Mouse (Mus musculus) testis, postnatal 10 days (tissue): ENCODE data around the gene Hsd11b2.
"Not testable (repeated sequence)": the region's sequence is repeated elsewhere in the genome, so short reads cannot be mapped to it uniquely, and the experiment has no call there.

ENCODE experiments used
- DNase-seq: peaks from one replicate; pipeline ENCODE4 v3.0.0; 2021; ENCODE audit warnings: low spot score

The Hsd11b2 gene

DNA sequence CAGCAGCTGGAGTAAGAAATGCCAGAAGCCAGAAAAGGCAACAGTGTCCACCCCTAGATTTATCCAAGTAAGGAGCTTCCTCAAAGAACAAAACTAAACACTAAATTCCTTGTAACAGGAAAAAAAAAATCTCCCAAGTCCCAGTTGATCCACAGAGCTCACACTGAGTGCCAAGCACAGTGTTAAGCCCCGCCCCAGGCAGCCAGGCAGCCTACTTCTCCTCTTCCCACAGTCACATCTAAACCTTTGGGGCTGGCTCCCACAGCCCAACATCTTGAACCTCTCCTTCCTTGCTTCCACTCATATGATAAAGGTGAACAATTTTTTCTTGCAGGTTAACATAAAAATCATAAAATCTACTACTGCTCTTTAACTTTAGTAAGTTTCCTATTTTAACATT is 45.3 kb downstream of the Hsd11b2 start:
- DNase-seq = no peak

DNA sequence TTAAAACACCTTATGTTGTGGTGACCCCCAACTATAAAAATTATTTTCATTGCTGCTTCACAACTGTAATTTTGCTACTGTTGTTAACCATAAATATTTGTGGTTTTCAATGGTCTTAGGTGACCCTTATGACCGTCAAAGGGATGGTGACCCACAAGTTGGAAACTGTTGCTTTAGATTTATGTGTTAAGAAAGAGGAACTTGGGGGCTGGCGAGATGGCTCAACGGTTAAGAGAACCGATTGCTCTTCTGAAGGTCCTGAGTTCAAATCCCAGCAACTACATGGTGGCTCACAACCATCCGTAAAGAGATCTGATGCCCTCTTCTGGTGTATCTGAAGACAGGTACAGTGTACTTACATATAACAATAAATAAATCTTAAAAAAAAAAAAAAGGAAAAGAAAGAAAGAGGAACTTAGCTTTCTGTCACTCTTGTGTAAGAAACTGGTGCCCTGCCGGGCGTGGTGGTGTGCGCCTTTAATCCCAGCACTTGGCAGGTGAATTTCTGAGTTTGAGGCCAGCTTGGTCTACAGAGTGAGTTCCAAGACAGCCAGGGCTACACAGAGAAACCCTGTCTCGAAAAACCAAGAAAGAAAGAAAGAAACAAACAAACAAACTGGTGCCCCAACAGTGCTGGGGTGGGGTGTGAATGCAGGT is 46.1 kb downstream of the Hsd11b2 start:
- not testable (repeated sequence) for DNase-seq

DNA sequence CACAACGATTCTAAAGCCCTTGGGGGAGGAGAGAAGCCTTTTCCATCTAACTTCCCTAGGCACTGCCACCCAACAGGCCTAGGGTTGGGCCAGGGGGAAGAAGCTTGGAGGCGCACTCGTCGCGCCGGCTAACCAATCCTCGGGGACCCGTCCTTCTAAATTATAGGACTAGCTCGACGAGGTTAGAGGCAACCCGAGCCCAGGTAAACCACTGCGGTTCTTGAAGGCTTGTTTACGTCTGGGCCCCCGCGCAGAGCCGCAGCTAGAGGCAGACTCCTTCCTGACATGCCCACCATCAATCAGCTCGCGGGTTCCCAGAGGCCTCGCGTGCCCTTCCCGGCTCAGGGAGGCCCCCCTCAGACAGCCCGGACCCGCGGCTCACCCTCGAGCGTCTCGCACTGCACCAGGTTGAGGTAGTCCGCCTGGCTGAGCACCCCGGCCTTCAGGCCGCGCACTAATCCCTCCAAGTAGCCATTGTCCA is 46.9 kb downstream of the Hsd11b2 start:
- no peak for DNase-seq

DNA sequence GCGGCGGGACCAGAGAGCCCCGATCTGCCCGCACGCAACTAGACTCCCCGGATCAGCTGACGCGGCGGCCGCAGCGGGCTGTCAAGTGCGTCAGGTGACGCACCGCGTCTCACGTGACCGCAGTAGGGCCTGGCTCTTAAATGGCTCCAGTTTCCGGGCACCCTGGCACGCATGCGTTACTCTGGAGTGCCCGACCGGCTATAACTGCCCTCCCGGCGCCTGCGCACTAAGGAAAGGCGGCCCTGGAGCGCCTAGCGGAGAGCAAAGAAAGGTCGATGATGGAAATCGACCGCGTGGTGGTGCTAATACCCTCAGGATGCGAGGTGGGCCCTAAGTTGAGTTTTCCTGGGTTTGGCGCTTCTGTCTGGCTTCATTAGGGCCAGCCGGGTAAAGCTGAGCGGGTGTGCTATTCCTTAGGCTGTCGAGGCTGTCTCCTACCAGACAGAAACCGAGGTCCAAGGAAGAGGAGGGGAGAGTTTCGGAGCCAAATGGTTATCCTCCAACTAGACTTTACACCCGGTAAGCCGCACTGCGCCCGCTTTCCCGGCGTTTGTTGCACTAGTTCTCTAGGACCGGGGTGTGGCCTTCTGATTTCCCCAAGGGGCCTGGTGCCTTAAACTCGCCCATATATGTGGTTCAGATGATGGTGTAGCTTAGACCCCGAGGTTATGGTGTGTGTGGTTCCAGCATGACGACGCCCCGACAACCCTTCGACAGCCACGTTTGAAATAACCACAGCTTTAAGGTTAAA is 47.6 kb downstream of the Hsd11b2 start, which contains the start of gene Atp6v0d1:
Gene Atp6v0d1 (minus strand): TSS at position 96 of the 751 bp plus-strand sequence.
- DNase-seq = peak; percentile 98

- DNase-seq = peak; percentile 54
Observed at GRCm38 (mm10) chr8:105566703-105567595, 48.4 kb downstream of the Hsd11b2 start.

DNA sequence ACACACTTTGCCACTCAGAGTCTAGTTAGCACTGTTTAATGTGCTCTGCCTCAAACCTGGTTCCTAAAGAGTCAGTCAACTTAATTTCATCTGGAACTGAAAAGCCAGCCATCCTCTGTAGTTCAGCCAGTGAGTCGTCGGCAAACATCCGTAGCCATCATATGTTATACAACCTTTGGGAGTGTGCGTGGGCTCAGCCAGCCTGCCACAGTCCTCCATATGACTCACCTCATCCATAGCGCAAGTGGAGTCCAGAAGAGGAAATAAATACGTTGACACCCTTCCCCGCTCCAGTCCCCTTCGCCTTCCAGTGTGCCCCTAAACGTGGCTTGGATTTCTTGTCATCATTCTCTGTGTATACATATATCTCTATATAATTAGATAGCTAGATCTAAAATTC is 53.3 kb downstream of the Hsd11b2 start:
- DNase-seq = no peak

DNA sequence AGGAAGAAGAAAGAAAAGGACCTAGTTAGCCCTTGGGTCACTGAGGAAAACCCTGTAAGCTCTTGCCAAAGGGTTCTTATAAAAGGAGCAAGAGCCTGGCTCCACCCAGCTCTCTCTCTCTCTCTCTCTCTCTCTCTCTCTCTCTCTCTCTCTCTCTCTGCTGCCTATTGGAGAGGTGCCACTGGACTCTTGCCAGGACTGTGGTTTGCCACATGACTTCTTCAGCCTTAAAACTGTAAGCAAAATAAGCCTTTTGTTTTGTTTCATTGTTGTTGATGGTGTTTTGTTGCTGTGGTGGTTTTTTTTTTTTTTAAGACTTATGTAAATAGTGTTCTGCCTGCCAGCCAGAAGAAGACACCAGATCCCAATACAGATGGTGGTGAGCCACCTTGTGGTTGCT is 54.9 kb downstream of the Hsd11b2 start:
- peak; percentile 76 for DNase-seq
